In genomic region chr1:158732868-158733496, GRCm38 (mm10) we compare ENCODE assay signal across 8 mouse cellular contexts.
DNase-seq lines count a peak whose midpoint lies in the region.
"Had no signal": no experiment of that assay in that cellular context is flagged by ENCODE, and none has a peak within 500 bp of the region (broad histone marks: within the 10 kb centered on the region; RNA-seq: fewer than 3 reads in every experiment).

No protein-coding gene starts in this region.

- intact Hi-C loops in left cerebral cortex, postnatal 25 days (cut with DNase I), result no loop called here
- intact Hi-C loops in gastrocnemius, postnatal 36 days (cut with DNase I), result no loop called here

- DNase-seq in 3T3-L1 (ENCODE audit: low read depth, low spot score), result peak; percentile 73
- peak; percentile 85 for DNase-seq in Muller cell, postnatal 12 days (ENCODE audit: inconsistent ontology term)
- DNase-seq in frontal cortex, postnatal 10 days (ENCODE audit: low spot score in 2 of 2), result peak; percentile 8 to 36
- DNase-seq in left cerebral cortex, postnatal 25 days (ENCODE audit: low spot score in 2 of 2), result peak; percentile 32 to 88
- no peak for DNase-seq in gastrocnemius, postnatal 36 days
- no peak for DNase-seq in gastrocnemius, postnatal 4 days (ENCODE audit: low spot score in 2 of 2)
- DNase-seq in cerebellum, postnatal 25 days, result no peak
- DNase-seq: embryo, embryonic 11 days had no signal

Comparison
In these comparisons a context has a peak if more than half of its experiments do, and no peak if none do; other contexts are left out.
1. DNase-seq: peak in 3T3-L1 (single experiment), Muller cell, postnatal 12 days (single experiment), frontal cortex, postnatal 10 days (2 of 2) and left cerebral cortex, postnatal 25 days (2 of 2); none in gastrocnemius, postnatal 36 days (0 of 2), gastrocnemius, postnatal 4 days (0 of 2) and cerebellum, postnatal 25 days (0 of 2).